Mouse (Mus musculus) testis, postnatal 14 days (tissue): Measurements from ENCODE around the gene Nr2c2ap.
A peak's percentile ranks its signal among the peaks of the same experiment; 100 is the strongest.

Experiments
- DNase-seq: peaks from one replicate; pipeline ENCODE4 v3.0.0; 2021; ENCODE audit warnings: low spot score

The Nr2c2ap gene

GRCm38 (mm10) chr8:70131166-70131883, at the start of gene Nr2c2ap:
Gene Nr2c2ap (plus strand): TSS chr8:70131333.
- peak; percentile 80 for DNase-seq

GRCm38 (mm10) chr8:70081976-70082375, 49.2 kb upstream of the Nr2c2ap start:
- no peak for DNase-seq

DNA sequence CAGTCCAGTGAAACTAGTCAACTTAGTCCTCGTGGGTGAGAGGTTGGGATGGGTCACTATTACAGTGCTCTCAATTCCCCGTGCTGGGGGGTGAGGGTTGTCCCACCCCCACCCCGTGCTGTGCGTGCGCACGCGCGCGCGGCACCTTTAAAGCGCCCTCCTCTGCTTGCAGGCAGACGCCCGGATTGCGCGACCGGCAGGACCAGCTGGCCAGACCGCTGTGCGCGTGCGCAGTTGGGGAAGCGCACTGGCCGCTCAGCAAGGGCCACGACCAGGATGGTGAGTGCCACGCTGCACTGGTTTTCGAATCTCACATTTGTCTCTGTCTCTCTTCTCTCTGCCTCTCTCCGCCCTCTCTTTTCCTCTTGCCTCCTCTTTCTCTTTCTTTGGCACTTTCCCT, 47.8 kb upstream of the Nr2c2ap start, which contains the start of gene Hapln4:
Gene Hapln4 (plus strand): TSS at position 173 of the 400 bp plus-strand sequence.
- DNase-seq = peak; percentile 55

DNA sequence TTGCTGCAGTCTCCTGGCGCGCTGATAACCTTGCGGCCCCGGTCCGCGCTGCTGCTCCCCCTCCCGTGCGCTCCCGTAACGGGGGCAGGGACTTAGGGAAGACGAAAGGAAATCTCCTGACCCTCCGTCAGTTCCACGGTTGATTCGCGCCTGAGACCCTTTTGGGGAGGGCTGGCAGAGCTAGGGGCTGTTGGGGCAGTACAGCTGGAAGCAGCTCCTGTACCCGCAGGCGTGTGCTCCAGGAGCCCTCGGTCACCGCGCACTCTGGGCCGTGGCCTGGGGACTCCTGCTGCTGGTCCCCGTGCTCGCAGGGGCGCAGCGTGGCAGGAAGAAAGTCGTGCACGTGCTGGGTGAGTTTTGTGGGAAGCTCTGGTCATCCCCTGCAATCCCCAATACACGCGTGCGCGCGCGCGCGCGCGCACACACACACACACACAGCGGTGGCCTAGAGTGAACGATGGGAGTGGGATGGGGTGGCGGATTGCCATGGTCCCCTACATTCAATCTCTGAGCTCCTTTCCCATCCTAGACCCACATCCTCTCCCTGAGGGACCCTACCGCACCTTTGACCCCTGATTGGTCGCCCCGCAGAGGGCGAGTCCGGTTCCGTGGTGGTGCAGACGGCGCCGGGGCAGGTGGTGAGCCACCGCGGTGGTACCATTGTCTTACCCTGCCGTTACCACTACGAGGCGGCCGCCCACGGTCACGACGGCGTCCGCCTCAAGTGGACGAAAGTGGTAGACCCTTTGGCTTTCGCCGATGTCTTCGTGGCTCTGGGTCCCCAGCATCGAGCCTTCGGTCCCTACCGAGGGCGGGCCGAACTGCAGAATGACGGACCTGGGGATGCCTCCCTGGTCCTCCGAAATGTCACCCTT, 46.7 kb upstream of the Nr2c2ap start:
- no peak for DNase-seq

DNA sequence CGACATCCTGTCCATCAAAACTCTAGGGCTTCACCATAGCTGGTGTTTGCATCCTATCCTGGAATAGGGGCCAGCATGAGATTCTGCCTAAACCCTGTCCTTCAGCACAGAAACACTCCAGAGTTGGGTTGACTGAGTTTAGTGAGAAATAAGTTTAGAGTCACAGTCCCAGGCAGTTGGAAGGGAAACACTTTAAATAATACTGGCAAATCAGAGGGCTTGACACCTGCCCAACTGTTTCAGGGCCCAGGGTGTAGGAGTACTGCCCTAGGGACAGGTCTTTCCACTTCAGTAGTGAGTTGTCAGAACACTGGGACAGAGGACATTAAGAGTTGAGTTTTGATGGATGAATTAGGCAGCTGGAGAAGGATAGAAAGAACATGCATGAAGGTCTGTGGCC, 45.0 kb upstream of the Nr2c2ap start:
- DNase-seq = no peak

- no peak for DNase-seq
Measured at GRCm38 (mm10) chr8:70087237-70087636, 43.9 kb upstream of the Nr2c2ap start.

DNA sequence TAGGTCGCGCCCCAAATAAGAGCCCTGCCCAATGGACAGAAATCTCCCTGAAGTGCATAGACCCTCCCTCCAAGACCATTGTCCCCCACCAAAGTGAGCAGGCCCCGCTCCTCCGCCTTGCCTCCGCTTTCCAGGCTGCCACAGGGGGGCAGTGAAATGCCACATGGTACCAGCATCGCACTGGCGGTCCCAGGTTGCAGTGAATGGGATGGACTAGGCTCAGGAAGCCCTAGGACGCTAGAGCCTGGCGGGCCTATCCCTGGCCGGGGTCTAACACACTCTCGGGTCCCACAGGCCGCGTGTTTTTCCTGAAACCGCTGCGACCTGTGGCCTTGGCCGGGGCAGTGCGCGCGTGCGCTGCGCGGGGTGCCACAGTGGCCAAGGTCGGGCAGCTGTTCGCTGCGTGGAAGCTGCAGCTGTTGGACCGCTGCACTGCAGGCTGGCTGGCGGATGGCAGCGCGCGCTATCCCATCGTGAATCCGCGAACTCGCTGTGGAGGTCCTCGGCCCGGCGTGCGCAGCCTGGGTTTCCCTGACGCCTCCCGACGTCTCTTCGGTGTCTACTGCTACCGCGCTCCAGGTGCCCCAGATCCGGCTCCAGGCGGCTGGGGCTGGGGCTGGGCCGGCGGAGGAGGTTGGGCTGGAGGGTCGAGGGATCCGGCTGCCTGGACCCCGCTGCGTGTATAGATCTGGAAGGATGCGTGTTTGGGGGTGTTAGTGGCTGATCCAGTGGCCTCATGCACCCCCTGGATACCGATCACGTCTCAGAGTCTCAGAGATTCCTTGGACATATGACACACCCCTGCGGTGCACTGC, 43.1 kb upstream of the Nr2c2ap start:
- peak; percentile 25 for DNase-seq

DNA sequence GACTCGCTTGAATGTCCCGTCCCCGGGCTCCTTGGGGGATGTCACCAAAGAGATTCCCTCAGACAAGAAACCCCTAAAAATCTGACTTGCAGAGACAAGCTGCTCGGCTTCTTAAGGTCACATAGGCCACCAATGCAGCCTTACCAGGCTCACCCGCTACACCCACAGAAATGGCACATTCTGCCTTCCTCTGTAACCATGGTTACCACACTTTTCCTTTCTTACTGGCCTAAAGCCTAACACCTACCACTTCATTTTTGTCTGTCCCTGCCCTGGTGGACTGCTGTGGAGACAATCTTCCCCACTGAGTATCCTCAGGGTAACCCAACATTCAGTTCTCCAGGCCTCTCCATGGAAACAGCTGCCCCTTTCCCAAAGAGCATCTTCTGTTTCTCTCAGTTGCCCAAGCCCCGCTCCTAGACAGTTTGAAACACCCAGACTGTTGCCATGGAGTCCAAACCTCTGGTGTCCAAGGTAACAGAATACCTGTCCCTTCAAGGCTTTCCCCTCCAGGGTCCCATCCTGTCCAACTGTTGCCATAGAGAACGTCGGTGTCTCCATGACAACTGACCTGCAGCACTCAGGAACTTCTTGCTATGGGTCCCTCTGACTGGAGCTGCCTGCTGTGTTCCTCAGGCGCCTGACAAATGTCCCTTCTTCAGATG, 41.7 kb upstream of the Nr2c2ap start:
- DNase-seq = no peak

GRCm38 (mm10) chr8:70092786-70093185, 38.3 kb upstream of the Nr2c2ap start:
- DNase-seq = no peak

DNA sequence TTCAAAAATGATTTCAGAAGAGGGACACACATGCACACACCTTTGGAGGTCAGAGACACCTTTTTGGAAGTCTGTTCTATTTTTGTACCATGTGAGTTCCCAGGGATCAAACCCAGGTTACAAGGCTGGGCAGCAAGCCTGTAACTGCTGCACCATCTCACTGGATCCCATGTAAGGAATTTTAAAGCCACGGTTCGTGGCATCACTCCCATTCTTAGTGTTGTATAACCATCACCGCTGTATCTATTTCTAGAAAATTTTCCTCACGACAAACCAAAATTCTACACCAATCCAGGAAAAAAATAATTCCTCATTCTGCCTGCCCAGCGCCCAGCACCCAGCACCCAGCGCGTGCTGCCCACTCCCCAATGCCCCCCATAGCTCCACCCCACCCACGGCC, 31.9 kb upstream of the Nr2c2ap start:
- no peak for DNase-seq

DNA sequence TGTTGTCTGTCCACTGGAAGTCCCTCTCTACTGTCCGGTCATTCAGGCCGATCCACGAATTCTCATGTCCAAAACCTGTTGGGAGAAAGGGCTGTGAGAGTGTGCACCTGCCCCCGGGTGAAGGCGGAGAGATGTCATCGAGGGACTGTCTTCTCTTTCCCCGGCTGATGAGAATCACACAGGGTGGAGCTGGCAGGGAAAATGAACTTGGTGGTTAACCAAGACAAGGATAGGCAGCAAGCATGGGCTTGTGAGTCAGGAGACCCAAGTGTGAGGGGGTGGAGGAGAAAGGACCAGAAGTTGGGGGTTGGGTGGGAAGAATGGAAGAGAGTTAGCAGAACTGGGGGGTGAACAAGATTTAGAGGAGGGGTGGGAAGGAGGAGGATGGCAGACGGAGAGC, 30.9 kb upstream of the Nr2c2ap start:
- no peak for DNase-seq

DNA sequence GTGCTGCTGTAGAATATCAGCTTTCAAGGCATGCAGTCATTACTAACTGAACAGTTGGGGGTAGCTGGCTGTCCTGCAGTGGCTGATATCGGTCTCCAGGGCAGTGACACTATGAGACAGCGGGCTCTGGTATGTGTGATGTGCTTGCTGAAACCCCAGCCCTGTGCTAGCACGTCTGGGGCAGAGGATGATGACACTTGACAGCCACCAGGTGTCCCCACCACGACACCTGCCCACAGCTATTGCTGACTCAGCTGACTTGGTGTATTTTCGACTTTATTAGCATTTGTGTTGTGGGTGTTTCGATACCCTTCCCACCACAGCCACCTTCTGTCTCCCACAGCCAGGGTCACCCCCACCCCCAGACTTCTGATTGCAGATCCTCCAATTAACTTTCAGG, 26.6 kb upstream of the Nr2c2ap start:
- no peak for DNase-seq

- DNase-seq = no peak
Measured at GRCm38 (mm10) chr8:70104922-70105321, 26.2 kb upstream of the Nr2c2ap start.

DNA sequence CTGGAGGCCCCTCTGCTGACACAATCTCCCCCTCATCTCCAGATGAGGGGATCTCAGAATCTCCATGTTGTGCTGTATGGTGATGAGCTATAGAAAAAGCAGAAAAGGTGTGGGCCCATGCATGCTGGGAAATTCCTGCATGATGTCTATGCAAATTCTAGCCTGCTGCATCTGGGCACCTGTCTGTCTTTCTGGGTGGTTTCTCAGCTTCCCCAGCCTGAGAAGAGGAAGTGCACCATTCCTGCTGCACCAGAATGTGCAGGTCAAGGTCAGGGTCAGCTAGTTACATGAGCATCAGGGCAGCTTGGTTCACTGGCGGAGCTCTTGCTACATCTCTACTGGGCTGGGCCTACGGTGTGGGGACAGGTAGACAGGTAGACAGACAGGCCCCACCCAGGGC, 20.7 kb upstream of the Nr2c2ap start:
- no peak for DNase-seq

GRCm38 (mm10) chr8:70111192-70111795, 19.8 kb upstream of the Nr2c2ap start:
- DNase-seq = no peak

DNA sequence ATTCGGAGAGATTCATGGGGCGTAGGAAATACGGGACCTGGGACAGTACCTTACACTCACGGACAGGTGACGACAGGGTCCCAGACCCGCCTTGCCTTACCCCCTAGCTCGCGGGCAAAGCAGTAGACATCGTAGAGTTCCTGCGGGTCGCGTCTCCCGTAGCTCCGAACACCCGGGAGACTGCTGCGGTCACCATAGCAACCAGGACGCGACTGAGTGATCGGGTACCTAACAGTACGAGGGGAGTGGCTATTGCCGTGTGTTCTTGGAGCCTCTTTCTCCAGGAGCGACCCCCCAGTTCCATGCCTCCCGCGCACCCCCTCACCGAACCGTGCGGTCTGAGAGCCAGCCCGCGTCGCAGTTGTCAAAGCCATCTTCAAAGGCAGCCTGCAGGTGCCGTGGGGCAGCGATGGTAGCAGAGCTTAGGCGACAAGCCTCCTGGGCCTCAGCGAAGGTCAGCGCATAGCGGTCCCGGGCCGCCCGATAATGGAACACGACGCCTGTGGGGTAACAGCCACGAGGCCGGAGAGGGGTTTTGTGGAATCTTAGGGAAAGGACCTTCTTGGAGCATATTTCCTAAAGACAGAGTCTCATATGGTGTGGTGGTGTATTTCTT, 18.6 kb upstream of the Nr2c2ap start:
- no peak for DNase-seq

DNA sequence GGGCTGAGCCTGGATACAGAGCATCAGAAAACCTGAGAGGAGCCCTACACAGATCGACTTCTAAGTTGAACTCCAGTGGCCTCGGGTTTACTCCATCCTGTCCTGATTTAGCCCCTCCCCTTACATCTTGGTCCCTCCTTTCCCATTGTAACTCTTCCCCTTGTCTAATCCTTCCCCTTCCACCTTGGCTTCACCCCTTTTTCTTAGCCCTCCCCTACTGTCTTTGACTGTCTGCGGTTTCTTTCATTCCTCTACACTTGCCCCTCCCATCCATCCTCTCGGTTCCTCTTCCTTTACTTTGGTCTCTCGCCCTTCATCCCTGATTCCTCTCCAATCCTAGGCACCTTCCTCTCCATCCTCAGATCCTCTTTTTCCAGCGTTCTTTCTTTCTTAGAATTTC, 16.6 kb upstream of the Nr2c2ap start:
- DNase-seq = no peak

GRCm38 (mm10) chr8:70114892-70115291, 16.2 kb upstream of the Nr2c2ap start:
- DNase-seq = no peak

- DNase-seq = no peak
Measured at GRCm38 (mm10) chr8:70117611-70118010, 13.5 kb upstream of the Nr2c2ap start.

DNA sequence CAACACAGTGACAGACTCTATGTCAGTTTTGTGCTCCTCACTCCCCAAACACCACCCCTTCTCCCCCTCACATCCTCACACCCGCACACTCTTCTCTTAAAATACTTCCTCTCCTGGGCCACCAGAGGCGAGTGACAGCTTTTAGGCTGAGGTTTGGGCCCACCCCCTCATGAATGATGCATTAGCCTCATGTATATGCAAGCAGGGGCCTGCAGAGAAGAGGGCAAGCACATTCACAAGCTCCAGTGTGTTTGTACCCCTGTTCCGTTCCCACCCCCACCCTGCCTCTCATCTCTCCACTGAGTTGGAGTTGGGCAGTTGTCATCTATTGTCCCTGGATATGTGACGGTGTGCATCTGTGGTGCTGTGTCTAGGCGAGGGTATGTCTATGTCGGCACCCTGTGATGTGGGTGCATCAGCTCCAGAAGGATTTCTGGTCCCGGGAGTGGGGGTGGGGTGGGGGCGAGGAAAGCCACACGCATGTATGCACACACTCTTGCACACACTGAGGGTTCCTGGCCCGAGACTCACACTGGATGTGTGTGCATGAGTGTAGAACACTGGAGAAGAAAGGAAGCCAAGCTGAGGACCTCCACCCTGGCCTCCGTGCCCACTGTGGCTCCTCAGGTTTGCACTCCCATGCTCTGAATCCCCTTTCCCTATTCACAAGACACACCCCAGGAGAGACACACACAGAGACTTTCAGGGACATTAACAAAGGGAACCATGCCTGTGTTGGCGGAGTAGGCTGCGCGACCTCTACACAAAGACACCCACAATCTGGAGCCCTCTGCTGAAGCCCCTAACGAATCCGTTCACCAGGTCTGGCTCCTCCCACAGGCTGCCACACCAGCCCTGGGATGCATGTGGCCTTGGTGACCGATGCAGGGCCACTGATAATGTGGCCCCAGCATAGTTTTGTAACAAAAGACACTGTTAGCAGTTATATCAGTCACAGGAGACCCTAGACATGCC, 12.1 kb upstream of the Nr2c2ap start:
- no peak for DNase-seq
